ENCODE assay signal across 35 mouse cellular contexts in the genomic region with DNA sequence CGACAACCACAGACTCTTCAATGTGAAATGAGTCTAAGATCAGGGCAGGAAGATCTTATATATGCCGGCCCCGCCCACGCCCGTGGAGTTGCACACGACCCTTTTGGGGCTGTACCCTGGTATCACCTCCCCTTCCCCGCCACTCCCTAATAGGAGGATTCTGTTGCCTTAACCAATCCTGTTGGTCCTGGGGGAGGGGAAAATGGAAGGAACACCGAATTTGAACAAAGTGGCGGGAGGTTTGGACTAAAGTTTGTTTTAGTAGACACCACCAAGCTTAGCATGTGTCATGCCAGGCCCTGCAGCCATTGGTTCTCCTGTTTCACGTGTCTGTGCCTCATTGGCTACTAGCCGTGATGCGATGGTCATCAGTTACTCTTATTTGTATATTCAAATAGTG. TPM values are rescaled to one million over a fixed set of nuclear protein-coding genes. Genes with fewer than 3 reads are reported as not detected.
DNase-seq lines count a peak whose midpoint lies in the region; ATAC-seq and TF ChIP-seq lines count a peak whose summit lies in the region.
"Had no signal": no experiment of that assay in that cellular context is flagged by ENCODE, and none has a peak within 500 bp of the region (broad histone marks: within the 10 kb centered on the region; RNA-seq: fewer than 3 reads in every experiment).

No protein-coding gene starts in this region.

- H3K27ac ChIP-seq in hindbrain, postnatal 0 days, result no peak overlapping the region
- H3K27ac ChIP-seq: embryonic facial prominence, embryonic 10.5 days; embryonic facial prominence, embryonic 13.5 days; forebrain, embryonic 10.5 days; forebrain, embryonic 13.5 days; gastrocnemius, adult 2 months; heart, embryonic 15.5 days; hindbrain, embryonic 14.5 days had no signal

- H3K4me2 ChIP-seq in hindbrain, postnatal 0 days (ENCODE audit: low read depth, low read length), result no peak overlapping the region
- H3K4me2 ChIP-seq: embryonic facial prominence, embryonic 13.5 days; forebrain, embryonic 13.5 days; heart, embryonic 12.5 days; heart, embryonic 15.5 days; hindbrain, embryonic 14.5 days had no signal

- no peak overlapping the region for H3K4me3 ChIP-seq in hindbrain, postnatal 0 days (ENCODE audit: low read length)
- H3K4me3 ChIP-seq: embryonic facial prominence, embryonic 10.5 days; embryonic facial prominence, embryonic 13.5 days; erythroblast, embryonic 14.5 days; forebrain, embryonic 10.5 days; forebrain, embryonic 13.5 days; gastrocnemius, adult 2 months; heart, embryonic 12.5 days; heart, embryonic 15.5 days had no signal

- no peak overlapping the region for H3K9ac ChIP-seq in hindbrain, postnatal 0 days (replicated peaks; ENCODE audit: low read length)
- H3K9ac ChIP-seq: embryonic facial prominence, embryonic 13.5 days; forebrain, embryonic 13.5 days; heart, embryonic 12.5 days; heart, embryonic 15.5 days; hindbrain, embryonic 14.5 days had no signal

- ATAC-seq in hindbrain, postnatal 0 days, result no peak
- ATAC-seq: CD4-positive, CD25-positive, alpha-beta regulatory T cell, adult 4 months; forebrain, embryonic 13.5 days; forebrain, embryonic 16.5 days; intestine, postnatal 0 days had no signal

- no peaks in the 10 kb centered on the region for H3K27me3 ChIP-seq in hindbrain, postnatal 0 days (ENCODE audit: insufficient read depth, low read length)
- H3K27me3 ChIP-seq: forebrain, embryonic 13.5 days had no signal

- no peaks in the 10 kb centered on the region for H3K4me1 ChIP-seq in hindbrain, postnatal 0 days (ENCODE audit: insufficient read depth, low read length)
- H3K4me1 ChIP-seq: embryonic facial prominence, embryonic 10.5 days; embryonic facial prominence, embryonic 13.5 days; forebrain, embryonic 10.5 days; forebrain, embryonic 13.5 days; heart, embryonic 12.5 days; heart, embryonic 15.5 days had no signal

- WGBS in hindbrain, postnatal 0 days, result 82% methylated on average over 12 of the region's 12 CpGs

- no peaks in the 10 kb centered on the region for H3K36me3 ChIP-seq in hindbrain, postnatal 0 days (ENCODE audit: insufficient read depth, low read length)
- H3K36me3 ChIP-seq: embryonic facial prominence, embryonic 10.5 days; embryonic facial prominence, embryonic 13.5 days; forebrain, embryonic 10.5 days; heart, embryonic 12.5 days; heart, embryonic 15.5 days had no signal

- no peak for TF ChIP-seq CTCF in hindbrain, postnatal 0 days (IDR thresholded peaks at IDR 0.05; ENCODE audit: low read depth)

- no peaks in the 10 kb centered on the region for H3K9me3 ChIP-seq in hindbrain, postnatal 0 days (ENCODE audit: low read length)
- H3K9me3 ChIP-seq: embryonic facial prominence, embryonic 10.5 days; embryonic facial prominence, embryonic 13.5 days; forebrain, embryonic 10.5 days; forebrain, embryonic 13.5 days; heart, embryonic 12.5 days; heart, embryonic 15.5 days had no signal

- peak; percentile 41 for DNase-seq in 3134 (ENCODE audit: extremely low read depth, insufficient read length, low spot score)
- DNase-seq in ES-CJ7 (ENCODE audit: low read depth, low spot score), result peak; percentile 35
- peak; percentile 22 for DNase-seq in WW6 (ENCODE audit: low read depth, low spot score)
- DNase-seq in testis, postnatal 14 days (ENCODE audit: low spot score), result peak; percentile 75
- no peak for DNase-seq in ovary, postnatal 14 days (ENCODE audit: low spot score)
- DNase-seq in hindbrain, postnatal 0 days (ENCODE audit: low spot score), result no peak
- DNase-seq in retina, embryonic 14.5 days (ENCODE audit: low spot score), result no peak
- DNase-seq: adrenal gland, adult 8-10 months; adrenal gland, postnatal 25 days; cerebellum, adult 11-12 months; cerebellum, adult 8-10 months; cerebellum, postnatal 10 days; cerebellum, postnatal 36 days; embryo, embryonic 11 days; gastrocnemius, adult 2 months; gastrocnemius, postnatal 14 days; heart, adult 18-20 months; heart, postnatal 10 days; heart, postnatal 36 days had no signal

RNA-seq across cellular contexts. Expression of a gene that starts 2.8 kb away (rescaled TPM):
- not detected in 2 replicates for total RNA-seq in hindbrain, postnatal 0 days (2014; rRNA removed)
- 0.23 and 0.33 TPM in 2 replicates for polyA plus RNA-seq in hindbrain, postnatal 0 days (2015; fragmentation: Nextera tagmentation; extraction: Ambion mirVana)
- total RNA-seq: gastrocnemius, postnatal 14 days; heart, adult 18-20 months; heart, postnatal 36 days had no signal
- polyA plus RNA-seq: CD4-positive, CD25-positive, alpha-beta regulatory T cell, adult 4 months; embryonic facial prominence, embryonic 10.5 days; erythroblast, embryonic 14.5 days; forebrain, embryonic 13.5 days; hindbrain, embryonic 11.5 days; hindbrain, embryonic 14.5 days; intestine, postnatal 0 days had no signal

RNA-seq across cellular contexts. Expression of a gene that starts 24.9 kb away (rescaled TPM):
- 10.6 and 15.0 TPM in 2 replicates for total RNA-seq in hindbrain, postnatal 0 days (2014; rRNA removed)
- 5.5 and 5.7 TPM in 2 replicates for polyA plus RNA-seq in hindbrain, postnatal 0 days (2015; fragmentation: Nextera tagmentation; extraction: Ambion mirVana)
- total RNA-seq: gastrocnemius, adult 2 months; gastrocnemius, postnatal 14 days; gastrocnemius, postnatal 4 days; heart, adult 18-20 months; heart, postnatal 10 days; heart, postnatal 36 days; MEL had no signal
- polyA plus RNA-seq: C2C12; CD4-positive, CD25-positive, alpha-beta regulatory T cell, adult 4 months; erythroblast, embryonic 14.5 days; heart, embryonic 12.5 days; heart, embryonic 15.5 days had no signal

RNA-seq across cellular contexts. Expression of a gene that starts 42.6 kb away (rescaled TPM):
- total RNA-seq in hindbrain, postnatal 0 days (2014; rRNA removed), result not detected in 2 replicates
- 0.35 TPM in 1 of 2 replicates, not detected in the other for polyA plus RNA-seq in hindbrain, postnatal 0 days (2015; fragmentation: Nextera tagmentation; extraction: Ambion mirVana)
- total RNA-seq: adrenal gland, postnatal 25 days; gastrocnemius, adult 2 months had no signal
- polyA plus RNA-seq: brain, embryonic 14.5 days; erythroblast, embryonic 14.5 days; hindbrain, embryonic 14.5 days had no signal

RNA-seq across cellular contexts. Expression of a gene that starts 52.5 kb away (rescaled TPM):
- 0.65 and 1.4 TPM in 2 replicates for total RNA-seq in hindbrain, postnatal 0 days (2014; rRNA removed)
- polyA plus RNA-seq in hindbrain, postnatal 0 days (2015; fragmentation: Nextera tagmentation; extraction: Ambion mirVana), result 1.1 and 1.2 TPM in 2 replicates
- total RNA-seq: MEL had no signal
- polyA plus RNA-seq: C2C12; CD4-positive, CD25-positive, alpha-beta regulatory T cell, adult 4 months had no signal

RNA-seq across cellular contexts. Expression of a gene that starts 57.2 kb away (rescaled TPM):
- total RNA-seq in hindbrain, postnatal 0 days (2014; rRNA removed), result 1.2 and 2.6 TPM in 2 replicates
- polyA plus RNA-seq in hindbrain, postnatal 0 days (2015; fragmentation: Nextera tagmentation; extraction: Ambion mirVana), result 2.1 and 4.0 TPM in 2 replicates
- polyA plus RNA-seq: erythroblast, embryonic 14.5 days had no signal

Comparison
In these comparisons a context has a peak if more than half of its experiments do, and no peak if none do; other contexts are left out.
1. DNase-seq: peak in 3134 (single experiment), ES-CJ7 (single experiment), WW6 (single experiment) and testis, postnatal 14 days (single experiment); none in ovary, postnatal 14 days (single experiment), hindbrain, postnatal 0 days (single experiment) and retina, embryonic 14.5 days (single experiment).